Mouse (Mus musculus) adrenal gland, postnatal 10 days (tissue): Measurements from ENCODE around the gene Ndufs3. TPM values are rescaled to one million over a fixed set of nuclear protein-coding genes. Genes with fewer than 3 reads are reported as not detected.

Experiments used
- DNase-seq: peaks from one replicate; pipeline ENCODE4 v3.0.0; 2021; ENCODE audit warnings: mixed read lengths
- total RNA-seq, 2 experiments: library from RNA; stranded (reverse); gene quantifications; 2 replicates each; pipeline ENCODE4 v1.2.3; 2021

The Ndufs3 gene
- total RNA-seq, 2 experiments from 2014 or later, result 692 to 778 TPM

GRCm38 (mm10) chr2:90848331-90848730, 56.3 kb downstream of the Ndufs3 start:
- no peak for DNase-seq

- no peak for DNase-seq
These were observed 57.0 kb downstream of the Ndufs3 start for GRCm38 (mm10) chr2:90847681-90848050.

DNA sequence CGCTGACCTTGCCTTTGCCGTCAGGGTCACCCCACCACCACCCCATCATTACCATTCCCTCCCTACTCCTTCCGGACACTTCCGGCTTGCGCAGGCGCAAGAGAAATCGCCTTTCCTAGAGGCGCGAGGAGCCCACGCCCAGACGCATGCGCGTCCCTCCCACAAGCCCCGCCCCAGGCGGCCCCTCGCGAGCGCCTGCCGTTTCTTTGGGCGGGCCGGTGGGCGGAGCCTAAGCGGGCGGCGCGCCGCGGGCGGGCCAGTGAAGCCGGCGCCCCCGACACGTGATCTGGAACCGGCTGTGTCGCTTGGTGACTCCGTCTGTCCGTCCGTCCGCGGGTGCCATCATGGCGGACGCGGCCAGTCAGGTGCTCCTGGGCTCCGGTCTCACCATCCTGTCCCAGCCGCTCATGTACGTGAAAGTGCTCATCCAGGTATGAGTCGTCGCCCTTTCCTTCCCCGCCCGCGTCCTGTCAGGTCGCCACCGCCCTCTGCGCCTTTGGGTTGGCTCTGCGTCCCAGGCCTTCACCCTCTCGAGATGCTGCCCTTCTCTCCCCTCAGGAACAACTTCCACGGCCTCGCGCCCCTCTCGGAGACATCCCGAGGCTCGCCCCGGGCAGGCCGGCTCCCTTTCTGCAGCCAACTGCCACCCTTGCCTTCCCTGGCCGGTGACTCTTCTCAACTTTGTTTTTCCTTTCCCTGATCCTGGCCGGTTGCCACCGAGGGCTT, 57.5 kb downstream of the Ndufs3 start, which contains the start of gene Mtch2:
Gene Mtch2, plus strand, starts transcription at position 201 of the 726 bp plus-strand sequence.
- peak; percentile 100 for DNase-seq

GRCm38 (mm10) chr2:90846597-90846954, 58.1 kb downstream of the Ndufs3 start:
- DNase-seq, result no peak

DNA sequence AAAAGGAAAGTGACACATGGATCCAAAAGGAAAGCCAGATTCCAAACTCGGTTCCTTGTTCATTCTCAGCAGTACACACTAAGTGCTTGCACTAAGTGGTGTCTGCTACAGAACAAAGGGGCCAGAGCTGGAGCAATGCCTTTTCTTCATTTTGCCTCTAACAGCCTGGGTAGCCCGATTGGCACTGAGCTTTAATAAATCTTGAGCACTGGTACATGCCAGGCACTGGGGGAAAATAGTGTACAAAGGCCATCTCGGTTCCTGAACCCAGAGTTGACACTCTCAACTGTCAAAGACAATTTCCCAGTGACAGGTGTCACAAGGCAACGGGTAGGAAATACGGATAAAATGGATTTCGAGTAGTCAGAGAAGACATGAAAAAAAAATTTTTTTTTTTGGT, 58.5 kb downstream of the Ndufs3 start:
- peak; percentile 63 for DNase-seq

DNA sequence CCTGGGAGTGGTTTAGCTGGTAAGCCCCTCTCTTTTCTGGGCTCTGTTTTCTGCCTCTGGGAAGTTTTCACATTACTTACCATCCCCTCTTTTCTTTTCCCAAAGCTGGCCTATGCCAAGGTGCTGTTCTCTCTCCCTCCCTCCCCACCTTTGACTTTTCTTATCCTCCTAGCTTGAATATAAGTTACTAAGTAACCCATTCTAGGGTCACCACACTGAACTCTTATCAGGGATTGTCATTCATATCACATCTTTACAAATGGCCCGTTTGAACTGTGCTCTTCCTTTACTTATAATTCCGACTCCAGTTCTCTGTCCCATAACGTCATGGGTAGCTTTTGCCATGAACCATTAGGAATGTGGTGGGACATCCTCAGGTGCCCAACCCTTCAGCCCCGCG, 59.4 kb downstream of the Ndufs3 start:
- no peak for DNase-seq

Other genes starting within 250 kb of the Ndufs3 start
- 10 to 100 TPM; 17.7 to 25.7 TPM for gene Nup160, start 227.6 kb downstream of the Ndufs3 start, total RNA-seq
- gene Fnbp4, start 159.5 kb downstream of the Ndufs3 start, total RNA-seq, result 10 to 100 TPM; 42.4 to 75.4 TPM
- gene Agbl2, start 122.1 kb downstream of the Ndufs3 start, total RNA-seq, result 1 to 10 TPM in 1 of 2 experiments, under 1 TPM in 1; 0.72 to 1.4 TPM
- 100 to 1,000 TPM; 412 to 444 TPM for gene Mtch2, start 57.7 kb downstream of the Ndufs3 start, total RNA-seq
- 1 to 10 TPM; 3.3 to 4.8 TPM for gene C1qtnf4, start 19.0 kb downstream of the Ndufs3 start, total RNA-seq
- 10 to 100 TPM; 24.6 to 26.6 TPM for gene Kbtbd4, start 87 bp downstream of the Ndufs3 start, total RNA-seq
- gene Celf1, start 35.6 kb upstream of the Ndufs3 start, total RNA-seq, result 10 to 100 TPM; 74.7 to 87.0 TPM
- gene Rapsn, start 130.8 kb upstream of the Ndufs3 start, total RNA-seq, result 1 to 10 TPM; 1.7 to 5.0 TPM
- gene Psmc3, start 149.2 kb upstream of the Ndufs3 start, total RNA-seq, result 100 to 1,000 TPM; 174 to 182 TPM
- gene Slc39a13, start 165.6 kb upstream of the Ndufs3 start, total RNA-seq, result 10 to 100 TPM; 22.3 to 30.5 TPM
- gene Spi1, start 177.6 kb upstream of the Ndufs3 start, total RNA-seq, result 1 to 10 TPM; 5.3 to 8.7 TPM
- gene Mybpc3, start 213.3 kb upstream of the Ndufs3 start, total RNA-seq, result under 1 TPM; 0.09 TPM